Mouse (Mus musculus) ovary, adult 18-20 months (tissue): ENCODE measurements around the gene Mylk2.

ENCODE experiments used
- DNase-seq: peaks from one replicate; pipeline ENCODE4 v3.0.0; 2022; ENCODE audit warnings: low spot score, mixed read lengths

Gene Mylk2

GRCm38 (mm10) chr2:152911031-152911430, at the start of gene Mylk2:
Gene Mylk2, plus strand, starts transcription at chr2:152911352.
- no peak for DNase-seq

- DNase-seq = no peak
These were observed 49.3 kb upstream of the Mylk2 start for GRCm38 (mm10) chr2:152861891-152862290.

GRCm38 (mm10) chr2:152862638-152863037, 48.5 kb upstream of the Mylk2 start:
- DNase-seq = no peak

- no peak for DNase-seq
These were observed 47.8 kb upstream of the Mylk2 start for GRCm38 (mm10) chr2:152863346-152863745.

- DNase-seq = no peak
These were observed 32.9 kb upstream of the Mylk2 start for GRCm38 (mm10) chr2:152878239-152878638.

- no peak for DNase-seq
These were observed 30.3 kb upstream of the Mylk2 start for GRCm38 (mm10) chr2:152880898-152881297.

- DNase-seq = no peak
These were observed 27.0 kb upstream of the Mylk2 start for GRCm38 (mm10) chr2:152884101-152884645.

- no peak for DNase-seq
These were observed 23.9 kb upstream of the Mylk2 start for GRCm38 (mm10) chr2:152887230-152887629.

GRCm38 (mm10) chr2:152888774-152889173, 22.4 kb upstream of the Mylk2 start:
- DNase-seq = no peak

- no peak for DNase-seq
These were observed 15.3 kb upstream of the Mylk2 start for GRCm38 (mm10) chr2:152895834-152896233.

- DNase-seq = no peak
These were observed 14.2 kb upstream of the Mylk2 start for GRCm38 (mm10) chr2:152896926-152897325.

- DNase-seq = no peak
These were observed 12.1 kb upstream of the Mylk2 start for GRCm38 (mm10) chr2:152899011-152899410.

- DNase-seq = no peak
These were observed 9.9 kb upstream of the Mylk2 start for GRCm38 (mm10) chr2:152901296-152901695.

GRCm38 (mm10) chr2:152902658-152903057, 8.5 kb upstream of the Mylk2 start:
- DNase-seq = no peak

GRCm38 (mm10) chr2:152903586-152903985, 7.6 kb upstream of the Mylk2 start:
- no peak for DNase-seq

- DNase-seq = no peak
These were observed 7.0 kb upstream of the Mylk2 start for GRCm38 (mm10) chr2:152904127-152904643.

- no peak for DNase-seq
These were observed 5.9 kb upstream of the Mylk2 start for GRCm38 (mm10) chr2:152905036-152905829.

- no peak for DNase-seq
These were observed 4.7 kb upstream of the Mylk2 start for GRCm38 (mm10) chr2:152906274-152907037.

GRCm38 (mm10) chr2:152907114-152907943, 3.8 kb upstream of the Mylk2 start:
- DNase-seq = no peak

- no peak for DNase-seq
These were observed 1.3 kb upstream of the Mylk2 start for GRCm38 (mm10) chr2:152909848-152910247.

- DNase-seq = no peak
These were observed 280 bp downstream of the Mylk2 start for GRCm38 (mm10) chr2:152911432-152911831.

- no peak for DNase-seq
These were observed 2.3 kb downstream of the Mylk2 start for GRCm38 (mm10) chr2:152913471-152913870.
